Mouse (Mus musculus) hindbrain, embryonic 10.5 days (tissue): Measurements from ENCODE around the gene Parp6. TPM values are rescaled to one million over a fixed set of nuclear protein-coding genes. Genes with fewer than 3 reads are reported as not detected.

Experiments used
- DNase-seq: peaks from one replicate; pipeline ENCODE4 v3.0.0-alpha.2; 2017; ENCODE audit warnings: low spot score
- H3K27ac ChIP-seq: fragments of 300-500 bp; sonication (generic); 2 replicates; pipeline ENCODE4 v1.5.1; 2016; ENCODE audit warnings: mild to moderate bottlenecking, moderate library complexity
- H3K27me3 ChIP-seq: fragments of 300-500 bp; sonication (generic); 2 replicates; pipeline ENCODE4 v1.6.1; 2016; ENCODE audit warnings: mild to moderate bottlenecking; ENCODE audit not compliant: poor library complexity, insufficient read depth, severe bottlenecking
- H3K36me3 ChIP-seq: fragments of 300-500 bp; sonication (generic); 2 replicates; pipeline ENCODE4 v1.6.1; 2016; ENCODE audit warnings: mild to moderate bottlenecking, moderate library complexity
- H3K4me1 ChIP-seq: fragments of 300-500 bp; sonication (generic); replicated peaks from 2 replicates; pipeline ENCODE4 v1.6.1; 2016; ENCODE audit warnings: mild to moderate bottlenecking
- H3K4me3 ChIP-seq: fragments of 300-500 bp; sonication (generic); 2 replicates; pipeline ENCODE4 v1.5.1; 2016; ENCODE audit warnings: mild to moderate bottlenecking, moderate library complexity
- H3K9me3 ChIP-seq: fragments of 300-500 bp; sonication (generic); 2 replicates; pipeline ENCODE4 v1.6.1; 2016; ENCODE audit warnings: mild to moderate bottlenecking, moderate library complexity
- whole genome bisulfite sequencing: fragments of 180-500 bp; shearing (Covaris S2); methylation state at CpG from one replicate; pipeline ENCODE4 v1.1.7; 2016; 5-methylcytosine and 5-hydroxymethylcytosine counted together
- polyA plus RNA-seq: library from polyadenylated mRNA; unstranded; fragments of >200 nt; fragmentation: Nextera tagmentation; extraction: Ambion mirVana; gene quantifications from 2 replicates; pipeline ENCODE4 v1.2.1, GENCODE M21; 2016

The Parp6 gene
- polyA plus RNA-seq, 1 experiment from 2014 or later: 101 TPM

DNA sequence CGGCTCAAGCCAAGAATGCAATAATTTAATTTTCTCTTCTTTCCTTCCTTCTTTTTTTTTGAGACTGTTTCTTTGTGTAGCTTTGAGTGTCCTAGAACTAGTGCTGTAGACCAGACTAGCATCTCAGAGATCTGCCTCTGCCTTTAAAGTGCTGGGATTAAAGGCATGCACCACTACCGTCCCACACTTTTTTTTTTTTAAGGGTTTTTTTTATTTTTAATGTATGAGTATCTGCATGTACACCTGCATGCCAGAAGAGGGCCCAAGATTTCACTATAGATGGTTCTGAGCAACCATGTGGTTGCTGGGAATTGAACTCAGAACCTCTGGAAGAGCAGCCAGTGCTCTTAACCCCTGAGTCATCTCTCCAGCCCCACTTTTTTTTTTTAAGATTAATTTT, 1.3 kb upstream of the Parp6 start:
- no peak for DNase-seq
- WGBS: 88% methylated on average over 2 of the region's 2 CpGs
- H3K4me3 ChIP-seq: no peak overlapping the region
- no peaks in the 10 kb centered on the region for H3K27me3 ChIP-seq
- no peaks in the 10 kb centered on the region for H3K9me3 ChIP-seq
- H3K27ac ChIP-seq: no peak overlapping the region
- H3K36me3 ChIP-seq: no peaks in the 10 kb centered on the region
- H3K4me1 ChIP-seq: peaks cover 22% of the 10 kb centered on the region

DNA sequence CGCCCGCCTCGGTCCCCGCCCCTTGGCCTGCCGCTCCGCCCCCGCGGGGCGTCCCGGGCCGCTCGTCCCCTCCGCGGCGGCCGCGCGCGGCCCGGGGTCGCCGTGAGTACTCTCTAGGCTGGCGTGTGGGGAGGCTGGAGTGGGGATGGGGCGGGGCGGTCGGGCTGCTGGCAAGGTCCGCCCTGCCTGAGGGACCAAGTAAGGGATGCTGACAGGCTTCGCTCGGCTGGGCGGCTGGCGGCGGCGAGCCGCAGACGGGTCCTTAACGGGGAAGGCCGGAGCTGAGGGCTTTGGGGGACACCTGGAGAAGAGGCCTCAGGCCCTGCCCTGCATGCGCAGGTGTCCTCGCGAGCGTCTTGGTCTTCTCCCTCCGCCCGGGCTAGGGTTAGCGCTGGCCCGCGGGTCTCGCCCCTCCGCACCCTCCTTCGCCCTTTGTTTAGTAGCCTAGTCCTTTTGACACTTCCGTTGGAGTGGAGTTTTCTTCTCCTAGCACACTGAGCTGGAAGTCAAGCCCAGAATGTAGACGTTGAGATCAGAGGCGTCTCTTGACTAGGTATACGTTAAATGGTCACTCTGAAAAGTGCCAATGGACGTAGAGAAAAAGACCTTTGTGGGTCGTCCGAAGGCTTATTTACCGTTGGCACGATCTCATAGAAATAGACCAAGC, 356 bp downstream of the Parp6 start:
- under 1% methylated on average over 58 of the region's 58 CpGs for WGBS
- peak overlapping the region; percentile 81 for H3K4me3 ChIP-seq
- H3K9me3 ChIP-seq: no peaks in the 10 kb centered on the region
- peak overlapping the region; percentile 96 for H3K27ac ChIP-seq
- DNase-seq: no peak
- no peaks in the 10 kb centered on the region for H3K27me3 ChIP-seq
- peaks cover 16% of the 10 kb centered on the region for H3K36me3 ChIP-seq
- H3K4me1 ChIP-seq: peaks cover 22% of the 10 kb centered on the region

DNA sequence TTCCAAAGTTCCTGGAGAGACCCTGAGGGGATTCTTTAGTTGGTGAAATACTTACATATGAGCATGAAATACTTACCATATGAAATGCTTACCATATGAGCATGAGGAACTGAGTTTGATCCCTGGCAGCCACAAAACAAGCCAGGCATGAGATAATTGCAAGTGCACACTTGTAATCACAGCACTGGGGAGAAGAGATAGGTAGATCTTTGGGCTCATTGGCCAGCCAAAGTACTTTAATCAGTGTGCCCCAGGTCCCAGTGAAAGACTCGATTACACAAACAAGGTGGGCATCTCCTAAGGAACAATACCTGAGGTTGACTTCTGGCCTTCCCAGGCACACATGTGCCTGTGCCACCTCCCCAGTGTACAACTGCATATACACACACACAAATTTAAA, 21.3 kb downstream of the Parp6 start:
- Histone ChIP-seq H3K4me1 (no peaks in the 10 kb centered on the region), H3K9me3 (no peaks in the 10 kb centered on the region), H3K4me3 (no peak overlapping the region), H3K36me3 (peaks cover 99% of the 10 kb centered on the region), H3K27me3 (no peaks in the 10 kb centered on the region), H3K27ac (no peak overlapping the region)
- no peak for DNase-seq
- WGBS: 91% methylated on average over 1 of the region's 1 CpGs

DNA sequence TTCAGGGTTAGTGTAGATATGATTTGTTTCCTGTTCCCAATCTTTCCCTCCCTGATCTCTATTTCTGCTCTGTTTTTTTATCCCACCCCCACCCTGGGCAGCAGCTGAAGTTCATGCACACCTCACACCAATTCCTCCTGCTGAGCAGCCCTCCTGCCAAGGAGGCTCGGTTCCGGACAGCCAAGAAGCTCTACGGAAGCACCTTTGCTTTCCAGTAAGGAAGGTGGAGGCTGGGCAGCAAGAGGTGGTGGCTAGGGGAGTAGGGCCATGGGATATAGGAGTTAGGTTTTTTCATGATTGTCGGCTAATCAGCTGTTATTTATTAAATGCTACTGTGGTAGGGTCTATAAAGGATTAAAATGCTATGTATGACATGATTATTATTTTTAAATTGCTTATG, 22.9 kb downstream of the Parp6 start:
- Histone ChIP-seq H3K36me3 (peaks cover 94% of the 10 kb centered on the region), H3K27ac (no peak overlapping the region), H3K4me1 (no peaks in the 10 kb centered on the region), H3K9me3 (no peaks in the 10 kb centered on the region), H3K27me3 (no peaks in the 10 kb centered on the region), H3K4me3 (no peak overlapping the region)
- DNase-seq: no peak
- 92% methylated on average over 4 of the region's 4 CpGs for WGBS

DNA sequence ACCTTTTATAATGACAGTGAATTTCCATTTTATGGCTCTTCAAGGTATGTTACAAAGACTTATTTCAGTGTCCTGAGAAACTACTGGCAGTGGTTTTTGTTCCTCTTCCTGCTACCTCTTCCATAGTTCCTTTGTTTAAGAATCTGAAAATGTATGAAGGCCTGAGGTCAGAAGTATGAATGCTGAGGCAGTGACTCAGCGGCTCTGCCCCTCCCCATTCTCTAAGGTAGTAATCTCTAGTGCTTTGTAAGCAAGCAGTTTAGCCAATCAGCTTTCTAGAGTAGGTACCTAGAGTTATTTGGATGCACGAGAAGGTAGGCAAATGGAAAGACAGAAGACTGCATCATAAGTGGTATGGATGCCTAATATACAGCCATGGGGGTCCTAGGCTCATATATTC, 24.2 kb downstream of the Parp6 start:
- H3K27me3 ChIP-seq: no peaks in the 10 kb centered on the region
- no peak overlapping the region for H3K27ac ChIP-seq
- no peaks in the 10 kb centered on the region for H3K4me1 ChIP-seq
- DNase-seq: no peak
- no peak overlapping the region for H3K4me3 ChIP-seq
- no peaks in the 10 kb centered on the region for H3K9me3 ChIP-seq
- WGBS: 92% methylated on average over 2 of the region's 2 CpGs
- H3K36me3 ChIP-seq: peaks cover 86% of the 10 kb centered on the region

DNA sequence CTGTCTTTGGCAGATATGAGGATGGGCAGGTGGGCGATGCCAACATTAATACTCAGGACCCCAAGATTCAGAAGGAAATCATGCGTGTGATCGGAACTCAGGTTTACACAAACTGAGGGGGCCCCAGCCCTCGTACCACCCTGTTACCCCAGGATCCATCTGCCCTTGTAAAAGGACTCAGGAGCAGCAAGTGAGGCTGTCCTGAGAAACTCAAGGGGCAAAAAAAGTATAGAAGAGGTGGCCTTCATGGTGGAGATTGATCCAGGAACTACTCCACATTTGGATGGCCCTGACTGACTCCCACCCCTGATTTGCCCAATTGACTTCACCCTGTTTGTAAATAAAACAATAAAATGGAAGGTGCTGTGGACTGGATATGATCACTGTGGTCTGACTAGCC, 32.8 kb downstream of the Parp6 start:
- H3K36me3 ChIP-seq: peaks cover 51% of the 10 kb centered on the region
- H3K9me3 ChIP-seq: no peaks in the 10 kb centered on the region
- H3K4me1 ChIP-seq: no peaks in the 10 kb centered on the region
- DNase-seq: no peak
- WGBS: 94% methylated on average over 4 of the region's 4 CpGs
- H3K4me3 ChIP-seq: no peak overlapping the region
- H3K27me3 ChIP-seq: no peaks in the 10 kb centered on the region
- no peak overlapping the region for H3K27ac ChIP-seq

DNA sequence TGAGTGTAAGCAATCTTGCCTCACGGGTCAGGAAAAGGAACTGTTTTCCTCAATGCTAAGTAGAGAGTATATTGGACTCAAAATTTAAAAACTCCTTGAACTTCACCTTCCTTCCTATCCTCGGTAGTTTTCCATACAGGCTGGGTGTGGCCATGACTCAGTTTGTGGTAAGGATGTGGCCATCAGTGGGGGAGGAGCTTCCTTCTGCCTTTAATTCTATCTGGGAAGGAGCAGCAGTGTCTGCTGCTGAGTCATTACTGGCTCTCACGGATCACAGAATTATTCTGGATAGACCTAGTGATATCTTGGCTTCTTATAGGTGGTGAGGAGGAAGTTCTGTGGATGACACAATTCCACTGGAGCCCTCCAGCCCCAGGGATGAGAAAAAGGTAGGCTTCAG, 36.3 kb downstream of the Parp6 start:
- H3K36me3 ChIP-seq: peaks cover 38% of the 10 kb centered on the region
- DNase-seq: no peak
- WGBS: 38% methylated on average over 3 of the region's 3 CpGs
- H3K27ac ChIP-seq: no peak overlapping the region
- no peak overlapping the region for H3K4me3 ChIP-seq
- H3K9me3 ChIP-seq: no peaks in the 10 kb centered on the region
- peaks cover 13% of the 10 kb centered on the region for H3K4me1 ChIP-seq
- H3K27me3 ChIP-seq: no peaks in the 10 kb centered on the region

DNA sequence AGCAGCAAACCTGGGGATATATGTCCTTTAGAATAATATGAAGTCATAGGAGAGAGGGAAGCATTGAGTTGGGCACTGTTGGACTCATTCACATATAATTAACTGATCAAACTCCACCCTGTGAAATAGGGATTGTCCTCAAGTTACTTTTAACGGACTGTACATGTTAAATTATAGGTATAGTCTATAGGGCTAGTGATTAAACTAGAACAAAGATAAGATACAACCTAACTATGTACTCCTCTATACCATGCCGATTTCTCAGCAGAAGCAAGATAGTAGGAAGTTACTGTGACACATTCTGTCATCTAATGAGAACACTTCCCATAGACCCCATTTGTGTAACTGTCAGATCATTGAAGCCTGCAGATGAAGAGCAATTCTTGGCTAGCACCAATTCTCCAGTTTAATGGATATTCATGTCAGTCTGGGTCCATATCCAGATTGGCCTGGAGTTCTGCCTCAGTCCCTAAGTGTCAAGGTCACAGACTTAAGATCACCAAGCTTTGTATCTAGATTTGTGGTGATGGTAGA, 37.4 kb downstream of the Parp6 start:
- no peak overlapping the region for H3K4me3 ChIP-seq
- H3K27me3 ChIP-seq: no peaks in the 10 kb centered on the region
- H3K36me3 ChIP-seq: peaks cover 37% of the 10 kb centered on the region
- peaks cover 24% of the 10 kb centered on the region for H3K4me1 ChIP-seq
- H3K9me3 ChIP-seq: no peaks in the 10 kb centered on the region
- DNase-seq: no peak
- H3K27ac ChIP-seq: no peak overlapping the region
- WGBS: 86% methylated on average over 2 of the region's 2 CpGs

DNA sequence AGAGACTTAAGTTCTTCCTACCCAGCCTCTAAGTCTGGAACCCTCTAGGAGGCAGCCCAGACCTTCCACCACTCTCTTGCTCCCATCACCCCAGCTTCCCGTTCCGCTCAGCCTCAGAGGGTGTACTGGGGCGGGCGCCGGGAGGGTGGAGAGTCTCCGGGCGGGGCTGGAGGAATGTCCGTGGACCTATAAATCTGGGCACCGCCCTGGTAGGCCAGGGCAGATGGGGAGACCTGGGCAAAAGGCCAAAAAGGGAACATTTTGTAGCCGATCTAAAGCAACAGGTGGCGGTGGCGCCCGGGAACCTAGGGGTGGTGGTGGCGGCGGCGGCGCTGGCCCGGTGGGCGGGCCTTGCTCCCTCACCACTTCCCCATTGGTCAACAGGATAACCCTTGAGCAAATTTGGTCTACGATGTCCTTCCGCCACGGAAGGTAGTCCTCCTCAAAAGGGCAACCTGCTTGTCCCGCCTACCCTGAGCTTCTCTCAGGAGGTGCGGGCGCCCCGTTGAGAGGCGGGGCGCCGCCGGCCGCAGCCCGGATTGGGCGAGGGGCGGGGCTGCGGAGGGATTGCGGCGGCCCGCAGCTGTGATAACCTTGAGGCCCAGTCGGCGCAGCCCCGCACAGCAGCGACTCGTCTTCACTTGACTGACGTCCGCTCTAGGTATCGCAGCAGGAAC, 39.0 kb downstream of the Parp6 start, which contains the start of gene Pkm:
Gene Pkm, plus strand, starts transcription at position 411 of the 677 bp plus-strand sequence.
- H3K27ac ChIP-seq: peak within 1 kb of the TSS; percentile 100
- peak within 1 kb of the TSS; percentile 95 for H3K4me3 ChIP-seq
- H3K4me1 ChIP-seq: peaks cover 40% of the 10 kb centered on the region
- under 1% methylated on average over 45 of the region's 46 CpGs for WGBS
- no peaks in the 10 kb centered on the region for H3K27me3 ChIP-seq
- peak; percentile 98 for DNase-seq
- no peaks in the 10 kb centered on the region for H3K9me3 ChIP-seq
- H3K36me3 ChIP-seq: peaks cover 37% of the 10 kb centered on the region

DNA sequence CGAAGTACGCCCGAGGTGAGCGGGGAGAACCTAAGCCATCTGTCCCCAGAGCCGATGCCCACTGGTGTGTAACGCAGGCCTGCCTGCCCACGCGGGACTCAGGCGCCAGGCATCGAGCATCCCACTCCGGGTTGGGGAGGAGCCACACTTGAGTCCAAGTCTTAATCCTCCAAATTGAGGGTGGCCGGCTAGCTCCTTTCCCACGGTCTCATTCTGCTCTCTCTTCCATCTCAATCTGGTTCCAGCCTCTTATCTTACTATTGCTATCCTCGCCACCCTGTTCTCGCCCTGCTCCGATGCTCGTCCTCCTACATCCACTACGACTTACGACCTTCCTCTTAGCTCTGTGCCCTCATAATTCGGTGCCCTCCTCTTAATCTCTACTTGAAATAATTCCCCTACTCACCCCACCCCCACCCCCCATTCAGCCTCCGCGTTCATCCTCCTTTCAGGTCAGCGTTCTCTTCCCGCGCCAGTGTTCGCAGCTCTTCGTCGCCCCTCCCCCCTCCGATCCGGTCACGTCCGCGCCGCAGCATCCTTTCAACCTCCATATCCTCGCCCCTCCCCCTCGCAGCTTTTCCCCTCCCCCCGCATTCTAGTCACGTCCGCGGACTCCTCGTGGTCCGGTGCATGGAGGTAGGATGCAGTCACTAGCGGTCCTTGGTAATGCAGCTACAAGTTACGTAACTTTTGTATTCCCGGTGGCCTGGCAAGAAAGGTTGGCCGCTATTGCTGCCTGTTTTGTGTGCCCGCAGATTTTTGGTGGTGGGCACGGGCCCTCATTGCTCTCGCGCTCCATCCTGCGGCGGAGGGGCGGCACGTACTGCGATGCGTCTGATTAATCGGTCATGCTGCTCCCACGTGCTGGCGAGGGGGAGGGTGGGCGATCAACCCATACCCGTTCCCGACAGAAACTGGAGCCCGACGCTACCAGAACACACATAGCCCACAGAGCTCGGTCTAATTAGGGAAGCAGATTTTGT, 39.8 kb downstream of the Parp6 start:
- no peaks in the 10 kb centered on the region for H3K27me3 ChIP-seq
- H3K4me3 ChIP-seq: peak overlapping the region; percentile 95
- DNase-seq: peak; percentile 95
- H3K4me1 ChIP-seq: peaks cover 48% of the 10 kb centered on the region
- H3K36me3 ChIP-seq: peaks cover 37% of the 10 kb centered on the region
- WGBS: under 1% methylated on average over 65 of the region's 65 CpGs
- H3K27ac ChIP-seq: peak overlapping the region; percentile 100
- H3K9me3 ChIP-seq: no peaks in the 10 kb centered on the region

DNA sequence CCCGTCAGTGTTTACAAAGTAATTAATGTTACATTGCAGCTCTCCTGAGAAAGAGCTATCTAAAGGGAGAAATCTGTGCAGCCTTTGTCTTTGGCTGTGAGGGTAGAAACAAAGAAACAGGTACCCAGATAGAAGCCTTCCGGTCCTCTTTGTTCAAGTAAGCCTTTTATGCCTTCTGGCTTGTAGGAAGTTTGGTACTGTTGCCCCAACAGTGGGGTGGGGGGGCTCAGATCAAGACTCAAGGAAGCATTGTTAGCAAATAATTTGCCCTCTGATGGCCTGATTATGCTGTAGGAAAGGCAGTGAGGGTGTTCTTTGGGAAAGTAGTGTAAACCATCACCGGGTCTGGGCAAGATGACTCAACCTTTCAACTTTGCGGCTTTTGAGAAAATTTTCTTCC, 41.1 kb downstream of the Parp6 start:
- peaks cover 60% of the 10 kb centered on the region for H3K4me1 ChIP-seq
- DNase-seq: no peak
- WGBS: 7% methylated on average over 4 of the region's 4 CpGs

More for the DNA sequence above, 41.1 kb downstream of the Parp6 start:
- peak overlapping the region; percentile 100 for H3K27ac ChIP-seq
- no peaks in the 10 kb centered on the region for H3K9me3 ChIP-seq
- H3K36me3 ChIP-seq: peaks cover 46% of the 10 kb centered on the region
- H3K27me3 ChIP-seq: no peaks in the 10 kb centered on the region
- H3K4me3 ChIP-seq: peak overlapping the region; percentile 95
